Mouse (Mus musculus) MEL (cell line): Measurements from ENCODE around the gene Whrn.

Experiments
- BHLHE40 ChIP-seq: IDR thresholded peaks from 2 replicates; pipeline ENCODE4 v1.6.1; 2012; ENCODE audit warnings: low read depth, mild to moderate bottlenecking, inconsistent platforms, low read length, improper control_type of control experiment, borderline replicate concordance
- CTCF ChIP-seq, 3 experiments: IDR thresholded peaks in 2 of 3; conservative IDR thresholded peaks in 1 of 3; 2 replicates each; pipeline ENCODE4 v1.5.1; 2011 to 2012; ENCODE audit warnings: low read length in 3 of 3, low read depth in 2 of 3, mild to moderate bottlenecking in 2 of 3, improper control_type of control experiment in 1 of 3, inconsistent platforms in 1 of 3, mixed read lengths in 1 of 3, moderate library complexity in 1 of 3; ENCODE audit not compliant: control insufficient read depth in 1 of 3, insufficient read depth in 1 of 3, poor library complexity in 1 of 3, severe bottlenecking in 1 of 3
- GABPA ChIP-seq: IDR thresholded peaks from 2 replicates; pipeline ENCODE4 v1.6.1; 2012; ENCODE audit warnings: low read depth, mild to moderate bottlenecking, inconsistent platforms, low read length, improper control_type of control experiment, moderate library complexity
- JUND ChIP-seq: IDR thresholded peaks from 2 replicates; pipeline ENCODE4 v1.6.1; 2011; ENCODE audit warnings: low read depth, mild to moderate bottlenecking, improper control_type of control experiment, low read length
- KAT2A ChIP-seq: conservative IDR thresholded peaks from 2 replicates; pipeline ENCODE4 v1.6.1; 2012; ENCODE audit warnings: low read depth, low read length, improper control_type of control experiment, inconsistent platforms
- MAFK ChIP-seq: IDR thresholded peaks from 2 replicates; pipeline ENCODE4 v1.6.1; 2011; ENCODE audit warnings: low read depth, mild to moderate bottlenecking, low read length, improper control_type of control experiment, borderline replicate concordance
- MAZ ChIP-seq: IDR thresholded peaks from 2 replicates; pipeline ENCODE4 v1.6.1; 2012; ENCODE audit warnings: low read depth, mild to moderate bottlenecking, inconsistent platforms, low read length, improper control_type of control experiment
- POLR2A ChIP-seq, 2 experiments: IDR thresholded peaks; 2 replicates each; pipeline ENCODE4 v1.6.1; 2011 to 2012; ENCODE audit warnings: low read length in 2 of 2, mild to moderate bottlenecking in 2 of 2, control low read depth in 1 of 2, improper control_type of control experiment in 1 of 2, low read depth in 1 of 2, moderate library complexity in 1 of 2; ENCODE audit not compliant: control insufficient read depth in 1 of 2, insufficient read depth in 1 of 2, poor library complexity in 1 of 2
- TCF12 ChIP-seq: IDR thresholded peaks from 2 replicates; pipeline ENCODE4 v1.6.1; 2014; ENCODE audit warnings: low read depth, mild to moderate bottlenecking, inconsistent platforms, low read length, improper control_type of control experiment, moderate library complexity
- USF1 ChIP-seq: IDR thresholded peaks from 2 replicates; pipeline ENCODE4 v1.6.1; 2014; ENCODE audit warnings: low read depth, mild to moderate bottlenecking, inconsistent platforms, low read length, improper control_type of control experiment, moderate library complexity
- ZKSCAN1 ChIP-seq: IDR thresholded peaks from 2 replicates; pipeline ENCODE4 v1.6.1; 2012; ENCODE audit warnings: low read depth, mild to moderate bottlenecking, inconsistent platforms, low read length, improper control_type of control experiment, moderate library complexity
- ZNF384 ChIP-seq: IDR thresholded peaks from 2 replicates; pipeline ENCODE4 v1.6.1; 2012; ENCODE audit warnings: low read depth, mild to moderate bottlenecking, inconsistent platforms, low read length, improper control_type of control experiment

DNA sequence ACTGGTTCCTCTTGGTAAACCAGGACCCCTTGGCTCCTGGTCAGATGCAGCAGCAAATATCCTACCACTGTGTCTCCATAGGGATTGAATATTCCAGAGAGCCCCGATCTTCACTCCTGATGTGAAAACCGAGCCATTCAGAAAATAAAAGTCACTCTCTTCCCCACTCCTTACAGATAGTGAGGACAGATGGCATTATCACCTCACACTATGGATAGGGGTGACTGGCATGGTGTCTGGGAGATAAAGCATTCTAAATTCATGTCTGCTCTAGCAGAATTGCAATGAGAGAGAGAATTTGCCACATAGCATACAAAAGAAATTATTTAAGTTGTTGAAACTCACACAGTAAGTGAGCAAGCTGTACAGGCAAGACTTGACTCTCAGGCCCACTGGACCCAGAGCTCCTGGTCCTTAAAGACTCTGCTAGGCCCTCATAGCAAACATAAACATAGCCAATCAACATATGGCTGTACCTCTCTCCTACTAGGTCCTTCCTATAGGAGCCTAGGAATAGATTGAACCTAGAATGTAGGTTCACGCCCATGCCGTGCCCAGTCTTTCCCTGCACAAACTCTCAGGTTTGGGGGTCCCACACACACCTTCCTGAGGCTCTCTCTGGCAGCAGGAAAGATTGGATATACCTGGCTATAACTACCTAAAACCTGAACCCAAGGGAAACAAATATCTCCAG lies 113.0 kb downstream of the Whrn start:
- TF ChIP-seq GABPA (no peak), ZNF384 (no peak), CTCF (IDR thresholded peaks at IDR 0.05 in 2 of 3, conservative IDR thresholded peaks at IDR 0.05 in 1 of 3; ENCODE audit: control insufficient read depth in 1 of 3, insufficient read depth in 1 of 3, low read depth in 2 of 3, low read length in 3 of 3, poor library complexity in 1 of 3, severe bottlenecking in 1 of 3) (no peak), JUND (no peak), ZKSCAN1 (no peak), USF1 (no peak), KAT2A (no peak), POLR2A (IDR thresholded peaks at IDR 0.05; ENCODE audit: control insufficient read depth in 1 of 2, insufficient read depth in 1 of 2, low read depth in 1 of 2, low read length in 2 of 2, poor library complexity in 1 of 2) (no peak), TCF12 (peak; percentile 78), MAZ (no peak), BHLHE40 (0 out of 2 replicates have a peak, but pooled peaks have one; percentile 16), MAFK (no peak)
